Mouse (Mus musculus): ENCODE results near the gene Fam71f1. TPM values are rescaled to one million over a fixed set of nuclear protein-coding genes. Genes with fewer than 3 reads are reported as not detected.

The Fam71f1 gene
- total RNA-seq, 2 experiments from 2014 or later = not detected

Other genes starting within 250 kb of the Fam71f1 start
- gene Rbm28, start 154.1 kb upstream of the Fam71f1 start, total RNA-seq (2021) = 10 to 100 TPM; 35.6 to 49.6 TPM
- 1 to 10 TPM; 3.2 to 3.6 TPM for gene Prrt4, start 139.6 kb upstream of the Fam71f1 start, total RNA-seq (2021)
- gene Impdh1, start 102.8 kb upstream of the Fam71f1 start, total RNA-seq (2021) = 10 to 100 TPM; 44.4 to 48.3 TPM
- 1 to 10 TPM; 4.6 to 6.6 TPM for gene Hilpda, start 46.7 kb upstream of the Fam71f1 start, total RNA-seq (2021)
- gene Fam71f2, start 39.5 kb upstream of the Fam71f1 start, total RNA-seq (2021) = 1 to 10 TPM in 1 of 2 experiments, not detected in 1; 1.0 TPM
- gene Calu, start 28.9 kb downstream of the Fam71f1 start, total RNA-seq (2021) = 10 to 100 TPM; 69.6 to 72.7 TPM
- gene Opn1sw, start 69.3 kb downstream of the Fam71f1 start, total RNA-seq (2021) = under 1 TPM; 0.19 to 0.20 TPM
- gene Ccdc136, start 77.2 kb downstream of the Fam71f1 start, total RNA-seq (2021) = 10 to 100 TPM; 59.8 to 60.9 TPM
- gene Flnc, start 114.1 kb downstream of the Fam71f1 start, total RNA-seq (2021) = 1 to 10 TPM in 1 of 2 experiments, under 1 TPM in 1; 0.96 to 1.4 TPM
- gene Atp6v1f, start 148.6 kb downstream of the Fam71f1 start, total RNA-seq (2021) = 100 to 1,000 TPM; 241 to 263 TPM
- under 1 TPM in 1 of 2 experiments, not detected in 1; 0.59 TPM for gene Atp6v1fnb, start 152.3 kb downstream of the Fam71f1 start, total RNA-seq (2021)
- gene Kcp, start 188.8 kb downstream of the Fam71f1 start, total RNA-seq (2021) = 1 to 10 TPM; 2.1 to 3.0 TPM
- gene Irf5, start 207.5 kb downstream of the Fam71f1 start, total RNA-seq (2021) = 1 to 10 TPM; 3.4 to 4.0 TPM

Data from layer of hippocampus, postnatal 25 days (tissue).